21 mouse cellular contexts compared by ENCODE assay signal in the genomic region with DNA sequence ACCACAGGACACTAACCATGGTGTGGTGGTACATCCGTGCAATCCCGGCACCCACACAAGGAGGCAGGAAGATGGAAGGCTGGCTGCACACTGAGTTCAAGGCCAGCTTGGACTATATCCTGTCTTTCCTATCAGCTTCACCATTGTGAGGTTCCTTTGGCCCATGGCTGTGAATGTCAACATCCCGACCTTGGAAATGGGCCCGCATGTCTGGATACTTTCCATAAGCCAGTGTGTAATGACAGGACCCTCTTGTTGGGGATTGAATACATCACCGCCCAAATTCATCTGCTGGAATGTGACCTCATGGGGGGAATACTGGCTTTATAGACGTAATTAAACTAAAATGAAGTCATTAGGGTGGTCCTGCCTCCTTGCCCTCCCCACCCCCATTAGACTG. TPM values are rescaled to one million over a fixed set of nuclear protein-coding genes. Genes with fewer than 3 reads are reported as not detected.
"Had no signal": no experiment of that assay in that cellular context is flagged by ENCODE, and none has a peak within 500 bp of the region (broad histone marks: within the 10 kb centered on the region; RNA-seq: fewer than 3 reads in every experiment).

No protein-coding gene starts in this region.

- H3K27ac ChIP-seq: liver, embryonic 13.5 days; liver, embryonic 15.5 days; midbrain, embryonic 10.5 days; midbrain, embryonic 12.5 days; neural tube, embryonic 13.5 days; neural tube, embryonic 15.5 days had no signal

- H3K9ac ChIP-seq: liver, embryonic 13.5 days; liver, embryonic 15.5 days; liver, postnatal 0 days; midbrain, embryonic 12.5 days; neural tube, embryonic 13.5 days; neural tube, embryonic 15.5 days had no signal

- H3K4me3 ChIP-seq: liver, embryonic 13.5 days; liver, embryonic 15.5 days; midbrain, embryonic 10.5 days; midbrain, embryonic 12.5 days; myocyte; neural tube, embryonic 13.5 days; neural tube, embryonic 15.5 days had no signal

- H3K36me3 ChIP-seq: liver, embryonic 13.5 days; liver, embryonic 15.5 days; midbrain, embryonic 10.5 days; midbrain, embryonic 12.5 days; neural tube, embryonic 13.5 days; neural tube, embryonic 15.5 days had no signal

- H3K4me1 ChIP-seq: liver, embryonic 13.5 days; liver, embryonic 15.5 days; midbrain, embryonic 10.5 days; midbrain, embryonic 12.5 days; neural tube, embryonic 13.5 days had no signal

- DNase-seq: liver; liver, embryonic 13.5 days; liver, postnatal 0 days; midbrain, embryonic 14.5 days; retina, postnatal 1 day; right cerebral cortex, adult 18-20 months; right cerebral cortex, postnatal 25 days; right cerebral cortex, postnatal 4 days; spleen, adult 18-20 months; thymus, adult 18-20 months; thymus, postnatal 14 days; thymus, postnatal 36 days had no signal

- H3K9me3 ChIP-seq: liver, embryonic 13.5 days; liver, embryonic 15.5 days; midbrain, embryonic 10.5 days; neural tube, embryonic 15.5 days had no signal

- ATAC-seq: liver, postnatal 0 days; midbrain, embryonic 16.5 days had no signal

- H3K4me2 ChIP-seq: liver, embryonic 11.5 days; liver, embryonic 13.5 days; liver, embryonic 15.5 days; midbrain, embryonic 12.5 days; neural tube, embryonic 13.5 days; neural tube, embryonic 15.5 days had no signal

RNA-seq across cellular contexts. Expression of a gene that starts 12.0 kb away (rescaled TPM):
- polyA plus RNA-seq: liver, postnatal 0 days; midbrain, embryonic 16.5 days; myocyte; small intestine, adult 2 months had no signal
